Mouse (Mus musculus): ENCODE measurements around the gene Srsf3.
"Not testable (repeated sequence)": the region's sequence is repeated elsewhere in the genome, so short reads cannot be mapped to it uniquely, and the experiment has no call there.

- TF ChIP-seq POLR2A (IDR thresholded peaks at IDR 0.05; ENCODE audit: insufficient read depth, low read depth, low read length); EP300 (IDR thresholded peaks at IDR 0.05; ENCODE audit: insufficient read depth, low read depth, low read length); CTCF (IDR thresholded peaks at IDR 0.05): not testable (repeated sequence)
These were observed 35.0 kb downstream of the Srsf3 start for GRCm38 (mm10) chr17:29067416-29067815.

All from heart, adult 2 months (tissue).